Mouse (Mus musculus) monocyte, adult 2 months (primary cell): ENCODE data around the gene Cotl1.

ENCODE experiments used
- DNase-seq, 2 experiments: peaks; one replicate each; pipeline ENCODE4 v3.0.0; 2022; ENCODE audit warnings: low spot score in 2 of 2, low read depth in 1 of 2

Gene Cotl1

GRCm38 (mm10) chr8:119788607-119789381, 51.5 kb downstream of the Cotl1 start:
- no peak for DNase-seq

- no peak for DNase-seq
These were observed 53.0 kb downstream of the Cotl1 start for GRCm38 (mm10) chr8:119787341-119787740.

DNA sequence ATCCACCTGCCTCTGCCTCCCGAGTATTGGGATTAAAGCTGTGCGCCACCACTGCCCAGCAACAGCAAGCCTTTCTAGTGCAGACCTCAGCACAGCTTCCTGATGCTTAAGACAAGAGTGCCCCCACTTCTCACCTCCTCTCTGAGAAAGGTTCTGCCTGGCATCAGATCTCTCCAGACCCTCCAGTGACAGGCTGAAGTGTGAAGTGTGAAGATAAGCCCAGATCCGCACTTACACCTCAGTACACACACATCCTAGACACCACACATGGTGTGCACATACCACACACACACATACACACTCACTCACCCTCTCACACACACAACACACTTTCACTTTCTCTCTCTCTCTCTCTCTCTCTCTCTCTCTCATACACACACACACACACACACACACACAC, 53.5 kb downstream of the Cotl1 start:
- DNase-seq = no peak

DNA sequence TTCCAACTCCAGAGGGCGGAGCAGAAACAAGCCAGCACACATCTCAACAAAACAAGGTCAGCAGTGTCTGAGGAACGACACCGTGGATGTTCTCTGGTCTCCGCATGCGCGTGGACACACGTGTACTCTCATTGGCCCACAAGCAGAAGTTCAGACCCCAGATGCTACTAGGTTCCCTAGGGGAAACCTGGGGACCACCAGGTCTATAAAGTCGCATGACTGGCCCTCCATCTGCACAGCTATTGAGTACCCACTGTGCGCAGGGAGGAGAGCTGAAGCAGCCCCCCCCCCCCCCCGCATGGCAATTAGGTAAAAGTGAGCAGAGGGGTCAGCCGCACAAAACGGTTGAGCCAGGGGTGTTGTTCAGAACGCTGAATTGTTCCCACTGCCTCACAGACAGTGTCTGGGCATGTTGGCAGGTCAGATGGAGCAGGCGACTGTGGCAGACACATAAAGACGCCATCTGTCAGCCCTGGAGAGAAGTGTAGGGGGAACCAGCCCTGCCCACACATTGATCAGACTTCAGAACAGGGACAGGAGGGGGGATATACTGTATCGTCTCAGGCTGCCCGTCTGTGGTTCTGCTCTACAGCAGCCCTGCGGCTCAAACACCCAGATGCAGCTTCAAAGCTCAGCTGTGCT, 54.5 kb downstream of the Cotl1 start:
- no peak for DNase-seq

- no peak for DNase-seq
These were observed 55.7 kb downstream of the Cotl1 start for GRCm38 (mm10) chr8:119784676-119785075.

DNA sequence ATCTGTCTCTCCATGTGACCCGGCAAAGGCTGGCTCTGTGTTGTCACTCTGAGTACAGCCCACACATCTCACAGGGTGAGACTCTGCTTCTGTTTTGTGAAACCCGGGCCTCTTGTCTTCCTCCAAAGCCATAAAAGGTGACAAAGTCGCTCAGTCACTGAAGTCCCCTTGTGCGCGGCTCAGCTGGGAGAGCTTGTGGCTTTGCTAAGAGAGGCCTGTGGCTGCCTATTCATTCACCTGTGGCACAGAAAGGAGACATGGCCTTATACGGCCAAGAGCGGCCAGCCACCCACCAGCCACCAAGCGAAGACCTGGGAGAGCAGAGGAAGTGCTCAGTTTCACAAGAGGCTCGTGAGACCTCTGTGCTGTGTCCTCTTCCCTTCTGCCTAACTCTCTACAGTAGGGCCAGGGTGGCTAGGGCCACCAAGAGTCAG, 56.2 kb downstream of the Cotl1 start:
- DNase-seq = peak in 1 of 2 experiments; percentile 50

- no peak for DNase-seq
These were observed 56.8 kb downstream of the Cotl1 start for GRCm38 (mm10) chr8:119783579-119783978.

DNA sequence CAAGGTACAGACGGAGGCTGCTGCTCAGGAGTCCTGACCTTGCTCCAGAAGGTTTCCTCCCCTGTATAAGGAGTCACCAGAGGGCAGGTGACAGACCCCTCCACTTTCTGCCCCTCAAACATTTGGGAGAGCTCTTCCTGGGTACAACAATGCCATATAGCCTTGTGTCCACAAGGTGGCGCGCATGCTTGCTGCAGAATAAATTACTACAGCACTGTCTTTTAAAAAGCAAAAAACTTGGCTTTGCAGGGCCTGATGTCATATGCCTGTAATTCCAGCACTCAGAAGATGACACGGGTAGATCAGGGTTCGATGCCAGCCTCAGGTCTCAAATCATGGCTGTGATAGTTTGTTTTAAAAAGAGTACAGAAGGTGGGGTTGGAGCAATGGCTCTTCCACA, 57.6 kb downstream of the Cotl1 start:
- DNase-seq = peak in 1 of 2 experiments; percentile 65

DNA sequence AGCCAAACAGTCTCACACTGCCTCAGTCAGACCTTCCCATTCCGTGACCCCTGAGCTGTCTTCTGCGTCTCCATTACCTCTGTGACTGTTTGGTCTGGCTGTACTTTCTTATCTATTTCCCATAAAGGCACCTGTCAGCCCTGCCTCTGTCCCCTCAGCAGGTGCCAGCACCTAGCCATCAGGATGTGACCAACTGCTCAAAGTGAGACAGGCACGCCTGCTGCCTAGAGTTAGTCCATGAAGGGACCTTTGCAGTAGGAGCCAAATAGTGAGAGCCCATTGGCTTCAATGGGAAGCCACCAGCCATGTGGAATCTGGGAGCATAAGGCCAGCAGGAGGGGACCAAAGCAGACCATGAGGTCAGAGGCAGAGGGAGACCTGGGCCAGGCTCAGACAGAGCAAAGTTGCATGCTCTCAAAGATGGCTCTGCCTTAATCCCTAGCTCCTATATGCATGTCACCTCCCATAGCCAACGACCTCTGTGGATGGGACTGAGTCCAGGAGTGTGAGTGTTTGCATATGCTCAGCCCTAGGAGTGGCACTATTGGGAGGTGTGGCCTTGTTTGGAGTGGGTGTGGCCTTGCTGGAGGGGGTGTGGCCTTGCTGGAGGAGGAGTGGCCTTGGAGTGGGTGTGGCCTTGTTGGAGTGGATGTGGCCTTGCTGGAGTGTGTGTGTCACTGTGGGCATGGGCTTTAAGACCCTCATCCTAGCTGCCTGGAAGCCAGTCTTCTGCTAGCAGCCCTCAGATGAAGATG, 59.1 kb downstream of the Cotl1 start:
- peak in 1 of 2 experiments; percentile 51 for DNase-seq

GRCm38 (mm10) chr8:119780402-119781049, 59.8 kb downstream of the Cotl1 start:
- DNase-seq = no peak

DNA sequence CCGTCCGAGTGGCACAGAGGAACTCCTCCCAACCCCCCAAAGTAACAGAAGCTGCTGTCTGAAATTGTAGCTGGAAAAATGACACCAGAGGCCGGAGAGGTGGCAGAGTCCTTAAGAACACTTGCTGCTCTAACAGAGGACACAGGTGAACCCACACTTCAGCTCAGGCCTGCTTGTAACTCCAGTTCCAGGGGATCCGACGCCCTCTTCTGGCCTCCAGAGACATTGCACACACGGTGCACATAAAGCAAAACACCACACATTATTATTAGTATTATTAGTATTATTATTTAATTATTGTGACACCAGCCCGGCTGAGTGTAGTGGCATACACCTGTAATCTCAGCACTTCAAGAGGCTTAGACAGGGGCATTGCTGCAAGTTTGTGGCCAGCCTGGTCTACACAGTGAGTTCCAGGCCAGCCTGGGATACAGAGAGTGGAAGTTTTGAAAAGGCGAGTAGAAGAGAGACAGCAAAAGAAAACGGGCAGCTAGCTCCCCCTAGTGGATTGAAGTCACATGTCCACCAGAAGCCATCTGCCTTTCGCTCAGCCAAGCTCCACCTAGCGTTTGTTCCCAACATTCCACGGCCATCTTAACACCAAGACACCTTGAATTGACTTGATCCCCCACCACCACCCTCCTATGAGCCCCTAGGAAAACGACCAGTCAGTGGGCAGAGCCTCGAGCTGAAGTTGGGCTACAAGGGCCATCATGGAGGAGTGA, 61.2 kb downstream of the Cotl1 start:
- peak; percentile 38 to 62 for DNase-seq

DNA sequence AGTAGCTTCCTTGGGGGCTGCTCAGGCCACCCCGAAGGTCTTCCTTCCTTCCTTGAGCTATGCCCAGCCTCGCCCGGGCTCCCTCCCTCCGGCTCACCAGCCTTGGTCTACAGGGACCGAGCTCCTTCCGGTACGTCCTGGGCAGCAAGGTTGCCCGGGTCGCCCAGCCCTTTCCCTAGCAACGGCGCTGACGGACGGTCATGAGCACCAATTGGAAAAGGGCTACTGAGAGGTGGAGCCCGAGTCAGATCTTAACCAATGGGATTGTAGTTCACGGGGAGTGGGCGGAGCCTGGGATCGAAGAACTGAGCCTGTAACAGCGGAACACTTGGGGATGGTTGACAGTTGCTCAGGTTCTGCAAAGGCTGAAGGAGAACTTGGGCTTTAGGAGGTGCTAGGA, 62.1 kb downstream of the Cotl1 start, which contains the start of gene Tldc1:
Gene Tldc1 (minus strand): TSS at position 154 of the 400 bp plus-strand sequence.
- DNase-seq = peak; percentile 98 to 99

DNA sequence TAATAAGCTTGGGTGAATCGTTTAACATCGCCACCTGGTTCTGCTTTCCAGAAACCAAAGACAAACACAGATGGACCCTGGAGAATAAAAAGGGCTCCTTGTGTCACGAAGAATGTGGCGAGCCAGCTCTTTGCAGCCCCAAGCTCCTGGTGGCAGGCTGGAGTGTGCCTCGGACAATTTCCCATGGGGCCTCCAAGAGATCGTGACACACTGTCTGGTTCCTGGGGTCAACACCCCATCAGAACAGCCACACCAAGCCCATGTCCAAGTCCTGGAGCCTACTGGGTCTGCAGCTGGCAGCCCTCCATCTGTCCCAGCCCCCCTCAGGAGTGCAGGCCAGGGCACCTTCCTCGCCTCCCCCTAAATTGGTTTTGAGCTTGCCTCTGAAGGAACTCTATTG, 62.6 kb downstream of the Cotl1 start:
- no peak for DNase-seq

DNA sequence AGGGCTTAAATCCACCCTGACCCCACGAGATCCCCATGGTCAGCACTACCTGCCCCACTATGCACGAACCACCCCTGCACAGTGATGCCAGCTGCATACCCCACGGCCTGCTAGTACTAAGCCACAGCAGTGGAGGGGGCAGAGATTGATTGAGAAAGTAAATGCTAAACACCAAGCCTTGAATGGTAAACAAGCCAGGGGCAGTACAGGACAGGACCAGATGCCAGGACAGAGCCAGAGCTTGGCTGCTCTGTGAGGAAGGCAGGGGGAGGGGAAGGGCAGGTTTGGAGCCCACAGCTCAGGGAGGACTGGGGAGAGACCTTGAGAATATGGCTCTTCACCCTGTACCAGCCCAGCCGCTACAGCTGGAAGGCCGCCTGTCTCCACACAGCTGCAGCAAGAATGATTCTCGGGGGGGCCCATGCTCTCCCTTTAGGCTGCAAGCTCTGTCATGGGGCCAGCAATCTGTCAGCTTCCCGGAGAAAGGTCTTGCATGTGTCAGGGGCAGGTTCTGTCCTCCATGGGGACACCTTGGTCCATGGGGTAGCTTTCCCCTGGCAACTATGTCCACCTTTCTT, 63.6 kb downstream of the Cotl1 start:
- no peak for DNase-seq

DNA sequence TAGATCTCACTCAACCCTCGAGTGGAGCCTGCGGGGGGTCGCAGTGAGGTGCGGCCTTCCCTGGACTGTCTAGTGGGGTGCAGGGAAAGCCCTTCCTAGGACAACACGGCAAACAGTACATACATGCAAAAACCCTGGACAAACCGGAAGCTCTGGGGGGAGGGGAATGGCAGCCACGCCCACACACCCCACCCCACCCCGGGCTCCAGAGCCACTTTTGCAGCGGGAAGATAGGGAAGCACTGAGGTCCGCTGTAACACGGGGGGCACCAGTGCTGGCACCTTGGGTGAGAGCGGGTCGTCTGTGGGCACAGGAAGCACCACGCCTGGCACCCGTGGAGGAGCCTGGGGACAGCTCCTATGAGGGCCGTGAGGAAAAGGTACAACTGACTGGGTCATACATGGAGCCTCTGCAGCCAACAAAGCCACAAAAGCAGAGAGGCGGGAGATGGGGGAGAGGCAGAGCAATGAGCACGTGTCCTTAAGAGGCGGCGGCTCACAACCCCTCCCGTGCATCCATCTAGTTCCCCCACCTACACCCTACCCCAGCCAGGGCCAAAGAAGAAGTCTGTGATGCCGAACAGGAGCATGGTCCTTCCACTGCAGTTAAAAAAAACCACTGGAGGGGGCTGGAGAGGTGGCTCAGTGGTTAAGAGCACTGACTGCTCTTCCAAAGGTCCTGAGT, 74.4 kb downstream of the Cotl1 start:
- no peak for DNase-seq

GRCm38 (mm10) chr8:119765311-119765710, 75.0 kb downstream of the Cotl1 start:
- no peak for DNase-seq

DNA sequence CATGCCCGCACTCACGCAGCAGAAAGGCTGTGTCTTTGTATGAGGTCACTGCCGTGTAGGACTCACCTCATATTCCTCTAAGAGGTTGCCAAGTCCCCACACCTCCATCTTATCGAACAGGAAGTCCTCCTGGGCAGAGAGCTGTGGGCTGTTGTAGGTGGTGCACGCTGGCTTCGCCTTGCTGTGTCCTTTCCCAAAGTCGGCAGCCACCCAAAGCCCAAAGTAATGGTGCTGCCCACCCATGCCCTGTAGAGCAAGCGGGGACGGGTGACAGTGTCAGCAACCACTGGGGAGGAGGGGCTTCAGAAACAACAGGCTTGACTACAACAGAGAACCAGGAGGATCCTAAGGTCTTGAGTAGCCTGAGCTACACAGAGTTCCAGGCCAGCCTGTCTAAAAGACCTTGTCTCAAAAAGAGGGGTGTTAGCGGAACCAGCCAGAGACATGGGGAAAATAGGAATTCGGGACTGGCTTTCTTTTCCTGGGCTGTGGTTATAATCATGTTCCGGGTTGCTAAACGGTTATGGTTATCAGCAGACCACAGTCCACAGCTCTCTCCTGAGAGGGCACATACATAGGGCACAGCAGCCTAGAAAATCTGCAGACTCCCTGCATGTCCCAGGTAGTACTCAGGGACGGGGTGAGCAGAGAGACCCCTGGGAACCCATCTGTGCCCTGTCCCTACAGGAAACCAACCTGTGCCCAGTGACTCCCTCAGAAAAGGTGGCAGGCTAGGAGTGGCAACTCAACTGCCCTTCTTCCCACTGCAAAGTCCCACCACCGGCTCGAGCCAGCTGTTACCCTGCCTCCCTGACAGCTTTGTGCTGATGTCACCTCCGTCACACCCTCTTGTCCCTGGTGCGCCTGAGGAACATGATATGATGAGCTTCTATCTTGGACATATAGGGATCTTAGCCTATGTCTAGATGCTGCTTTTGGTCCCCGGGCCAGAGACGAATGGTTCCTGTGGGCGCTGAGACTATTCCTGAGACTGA, 77.8 kb downstream of the Cotl1 start:
- DNase-seq = no peak

DNA sequence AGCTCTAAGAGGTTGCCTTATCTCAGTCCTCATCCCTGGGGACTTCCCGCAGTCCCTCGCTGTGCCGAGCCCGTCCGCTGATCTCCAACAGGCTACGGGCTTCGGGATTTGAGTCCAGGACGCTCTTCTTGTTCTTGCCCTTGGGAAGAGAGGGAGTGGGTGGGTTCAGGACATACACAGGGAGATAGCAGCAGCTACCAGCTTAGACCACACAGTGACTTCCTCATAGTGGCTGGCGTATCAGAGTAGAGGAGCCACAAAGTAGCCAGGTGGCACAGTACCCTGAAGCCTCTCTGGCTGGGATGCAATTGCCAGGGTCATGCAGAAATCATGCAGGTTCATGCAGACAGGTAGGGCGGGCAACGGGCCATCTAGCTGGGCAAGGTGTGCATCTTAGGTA, 78.7 kb downstream of the Cotl1 start:
- DNase-seq = no peak
